In genomic region chrX:103695165-103695996, GRCm38 (mm10) we compare ENCODE assay signal across 2 mouse cellular contexts.
A peak's percentile ranks its signal among the peaks of the same experiment; 100 is the strongest.
TF ChIP-seq lines count a peak whose summit lies in the region.

No protein-coding gene starts in this region.

TF ChIP-seq in CH12.LX, 34 proteins besides CTCF, POLR2A, EP300 and RAD21 (continued from another document):
- no peak for TF ChIP-seq NELFE (IDR thresholded peaks at IDR 0.05; ENCODE audit: low read depth, low read length)
- TF ChIP-seq RCOR1 (conservative IDR thresholded peaks at IDR 0.05; ENCODE audit: low read depth, low read length), result no peak
- TF ChIP-seq SIN3A (IDR thresholded peaks at IDR 0.05; ENCODE audit: low read length), result peak; percentile 31; the same call in 1 of the 2 replicates
- TF ChIP-seq IRF4 (IDR thresholded peaks at IDR 0.05; ENCODE audit: low read depth, low read length), result no peak
- TF ChIP-seq BHLHE40 (IDR thresholded peaks at IDR 0.05; ENCODE audit: low read depth, low read length), result no peak
- no peak for TF ChIP-seq GABPA (IDR thresholded peaks at IDR 0.05; ENCODE audit: insufficient replicate concordance, low read depth, low read length)
TF ChIP-seq in CH12.LX: peak in this region for 3.

TF ChIP-seq in myocyte, 11 proteins besides CTCF, POLR2A, EP300 and RAD21 (continued from another document):
- TF ChIP-seq TCF3 (IDR thresholded peaks at IDR 0.05; ENCODE audit: insufficient read length, low read depth), result no peak
- peak in 2 of 3 experiments; percentile 78 to 83 for TF ChIP-seq MYOG (IDR thresholded peaks at IDR 0.05; ENCODE audit: control insufficient read depth in 1 of 3, insufficient read depth in 1 of 3, insufficient read length in 2 of 3, low read depth in 2 of 3)
- no peak for TF ChIP-seq E2F4 (IDR thresholded peaks at IDR 0.05; ENCODE audit: insufficient read depth)
